Mouse (Mus musculus) limb, embryonic 14.5 days (tissue): ENCODE data around the gene Nrcam. TPM values are rescaled to one million over a fixed set of nuclear protein-coding genes. Genes with fewer than 3 reads are reported as not detected.

ENCODE experiments used
- ATAC-seq: fragments of 200-750 bp; cut with Nextera tagmentation; 2 replicates; pipeline ENCODE4 v1.8.0; 2017; ENCODE audit warnings: low read depth, moderate number of reproducible peaks, moderate TSS enrichment; ENCODE audit not compliant: low FRiP score
- DNase-seq: peaks from one replicate; pipeline ENCODE4 v3.0.0-alpha.2; 2015; ENCODE audit warnings: low spot score
- H3K27ac ChIP-seq: fragments of 300-500 bp; sonication (generic); replicated peaks from 2 replicates; pipeline ENCODE4 v1.5.1; 2014; ENCODE audit warnings: low read depth, mild to moderate bottlenecking, low read length, moderate library complexity, mixed read lengths
- H3K27me3 ChIP-seq: fragments of 300-500 bp; sonication (generic); 2 replicates; pipeline ENCODE4 v1.6.1; 2014; ENCODE audit warnings: low read length, mixed read lengths; ENCODE audit not compliant: control insufficient read depth, insufficient read depth
- H3K36me3 ChIP-seq: fragments of 300-500 bp; sonication (generic); 2 replicates; pipeline ENCODE4 v1.6.1; 2014; ENCODE audit warnings: mild to moderate bottlenecking, low read length, moderate library complexity, mixed read lengths; ENCODE audit not compliant: control insufficient read depth, insufficient read depth
- H3K4me1 ChIP-seq: fragments of 300-500 bp; sonication (generic); 2 replicates; pipeline ENCODE4 v1.6.1; 2014; ENCODE audit warnings: antibody characterized with exemption, low read length, mixed read lengths; ENCODE audit not compliant: control insufficient read depth, insufficient read depth
- H3K4me2 ChIP-seq: fragments of 300-500 bp; sonication (generic); replicated peaks from 2 replicates; pipeline ENCODE4 v1.6.1; 2014; ENCODE audit warnings: low read depth, mild to moderate bottlenecking, low read length, moderate library complexity; ENCODE audit not compliant: severe bottlenecking
- H3K4me3 ChIP-seq: fragments of 300-500 bp; sonication (generic); replicated peaks from 2 replicates; pipeline ENCODE4 v1.5.1; 2014; ENCODE audit warnings: low read length
- H3K9ac ChIP-seq: fragments of 300-500 bp; sonication (generic); 2 replicates; pipeline ENCODE4 v1.6.1; 2014; ENCODE audit warnings: mild to moderate bottlenecking, low read depth, low read length, moderate library complexity; ENCODE audit not compliant: severe bottlenecking
- H3K9me3 ChIP-seq: fragments of 300-500 bp; sonication (generic); 2 replicates; pipeline ENCODE4 v1.6.1; 2016; ENCODE audit warnings: low read length; ENCODE audit not compliant: control insufficient read depth
- POLR2A ChIP-seq: fragments of 200-500 bp; IDR thresholded peaks from 2 replicates; pipeline ENCODE4 v1.8.0; 2012; ENCODE audit warnings: inconsistent platforms, mild to moderate bottlenecking, moderate library complexity, borderline replicate concordance; ENCODE audit not compliant: insufficient read depth, insufficient read length; ENCODE audit errors: extremely low read depth
- WGBS: fragments of 180-500 bp; shearing (Covaris S2); extraction: QIAGEN DNeasy Blood & Tissue Kit; methylation state at CpG from one replicate; pipeline ENCODE4 v1.1.7; 2014; 5-methylcytosine and 5-hydroxymethylcytosine counted together
- polyA plus RNA-seq, 2 experiments: library from polyadenylated mRNA; depleted of rRNA in 1 of 2; stranded (reverse) in 1 of 2; unstranded in 1 of 2; fragments of >200 nt; fragmentation: Nextera tagmentation in 1 of 2; extraction: Ambion mirVana in 1 of 2; gene quantifications; 2 replicates each; pipeline versions ENCODE4 v1.2.1 to v1.2.3; 2012 to 2014

Gene Nrcam
- polyA plus RNA-seq, 2 experiments, result 1.6 to 4.0 TPM

DNA sequence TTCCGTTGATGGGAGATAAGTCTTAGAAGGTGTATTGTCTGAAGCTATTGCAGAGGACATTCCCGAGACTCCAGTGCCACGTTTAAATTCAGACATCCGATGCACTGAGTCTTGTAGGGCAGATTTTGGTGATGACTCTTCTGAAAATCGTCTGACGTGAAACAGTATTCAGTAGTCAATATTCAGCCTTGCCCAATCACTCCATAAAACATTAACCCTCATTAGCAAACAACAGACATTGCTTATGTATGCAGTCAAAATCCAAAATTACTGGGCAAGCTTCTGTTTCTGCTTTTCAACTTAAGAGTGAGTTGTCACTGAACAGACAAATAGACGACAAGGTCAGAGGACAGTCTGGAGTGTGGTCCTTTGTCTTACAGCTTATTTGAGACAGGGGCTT is 57.7 kb downstream of the Nrcam start:
- no peak for ATAC-seq
- Histone ChIP-seq H3K4me1 (no peaks in the 10 kb centered on the region), H3K27me3 (no peaks in the 10 kb centered on the region), H3K9me3 (no peaks in the 10 kb centered on the region), H3K4me3 (no peak overlapping the region), H3K36me3 (no peaks in the 10 kb centered on the region), H3K4me2 (no peak overlapping the region), H3K27ac (no peak overlapping the region), H3K9ac (no peak overlapping the region)
- DNase-seq, result no peak
- 64% methylated on average over 7 of the region's 7 CpGs for WGBS
- TF ChIP-seq POLR2A, result no peak

DNA sequence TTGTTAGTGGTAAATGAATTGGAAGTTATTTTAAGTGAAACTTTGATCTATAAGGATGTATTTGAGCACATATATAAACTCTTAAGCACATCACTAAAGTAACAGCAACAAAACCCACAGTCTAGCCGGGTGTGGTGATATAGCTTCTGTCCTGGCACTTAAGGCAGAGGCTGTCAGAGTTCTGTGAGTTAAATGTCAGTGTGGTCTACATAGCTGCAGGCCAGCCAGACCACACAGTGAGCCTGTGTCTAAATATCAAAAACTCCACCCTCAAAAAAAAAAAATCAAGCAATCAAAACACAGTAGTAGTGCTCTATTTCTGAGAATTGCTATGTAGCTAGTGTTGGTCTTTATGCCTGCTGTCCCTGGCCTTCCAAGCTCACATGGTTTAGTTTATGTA is 59.5 kb downstream of the Nrcam start:
- no peaks in the 10 kb centered on the region for H3K4me1 ChIP-seq
- no peak overlapping the region for H3K4me3 ChIP-seq
- 57% methylated on average over 1 of the region's 1 CpGs for WGBS
- no peak overlapping the region for H3K4me2 ChIP-seq
- DNase-seq (peak; percentile 15), ATAC-seq (no peak)
- no peak for TF ChIP-seq POLR2A
- H3K36me3 ChIP-seq, result no peaks in the 10 kb centered on the region
- H3K27ac ChIP-seq, result no peak overlapping the region
- no peaks in the 10 kb centered on the region for H3K9me3 ChIP-seq
- no peaks in the 10 kb centered on the region for H3K27me3 ChIP-seq
- H3K9ac ChIP-seq, result no peak overlapping the region

DNA sequence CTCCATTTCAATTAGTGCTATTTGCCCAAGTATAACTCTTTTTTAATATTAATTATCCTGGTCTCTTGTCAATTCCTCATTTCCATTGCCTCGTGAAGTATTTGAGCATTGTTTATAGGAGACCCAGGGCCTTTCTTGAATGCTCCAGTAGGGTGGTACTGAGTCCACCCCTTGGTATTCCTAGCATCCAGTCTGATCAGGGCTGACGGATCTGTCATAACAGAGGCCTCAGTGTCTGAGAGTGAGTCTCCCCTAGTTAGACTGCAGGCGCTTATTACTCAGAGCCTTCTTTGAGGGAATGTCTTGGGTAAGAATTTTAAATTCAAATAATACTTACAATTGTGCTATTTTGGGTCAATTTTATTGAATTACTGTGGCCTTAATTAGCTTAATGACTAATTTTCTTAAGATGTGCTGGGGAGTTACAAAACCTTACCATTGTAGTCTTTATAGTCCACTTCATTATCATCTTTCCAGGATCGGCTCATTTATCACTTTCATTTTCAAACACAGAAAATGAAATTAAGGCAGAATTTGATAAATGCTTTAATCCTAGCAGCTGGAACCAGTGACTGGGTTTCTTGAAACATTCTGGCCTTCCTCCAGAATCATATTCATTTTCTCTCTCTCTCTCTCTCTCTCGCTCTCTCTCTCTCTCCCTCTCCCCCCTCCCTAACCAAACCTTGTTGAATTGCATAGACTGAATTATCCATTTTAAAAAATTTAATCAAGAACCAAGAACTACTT is 61.9 kb downstream of the Nrcam start:
- no peak for ATAC-seq
- Histone ChIP-seq H3K36me3 (no peaks in the 10 kb centered on the region), H3K27me3 (no peaks in the 10 kb centered on the region), H3K4me2 (no peak overlapping the region), H3K9ac (no peak overlapping the region), H3K9me3 (no peaks in the 10 kb centered on the region), H3K4me3 (no peak overlapping the region), H3K27ac (no peak overlapping the region), H3K4me1 (no peaks in the 10 kb centered on the region)
- DNase-seq, result no peak
- WGBS, result 79% methylated on average over 5 of the region's 5 CpGs
- TF ChIP-seq POLR2A, result no peak

DNA sequence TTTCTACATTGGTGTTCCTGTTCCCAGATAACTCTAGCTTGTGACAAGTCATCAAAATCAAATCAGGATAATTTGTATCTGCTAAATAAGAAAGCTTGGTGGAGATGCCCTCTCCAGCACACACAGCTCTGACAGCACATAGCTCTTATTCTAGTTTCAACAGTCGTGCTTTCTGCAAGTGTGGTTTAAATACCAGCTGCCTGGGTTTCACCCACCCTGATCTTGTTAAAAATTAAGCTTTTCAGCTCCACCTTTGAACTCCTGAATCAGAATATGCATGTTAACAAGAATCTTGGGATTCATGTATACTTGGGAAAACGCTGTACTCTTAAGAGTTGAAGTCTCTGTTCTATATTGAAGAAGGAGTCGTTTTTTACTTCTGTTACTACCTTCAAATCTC is 66.2 kb downstream of the Nrcam start:
- H3K4me3 ChIP-seq, result no peak overlapping the region
- no peaks in the 10 kb centered on the region for H3K4me1 ChIP-seq
- H3K4me2 ChIP-seq, result no peak overlapping the region
- DNase-seq (no peak), ATAC-seq (no peak)
- no peak overlapping the region for H3K9ac ChIP-seq
- no peaks in the 10 kb centered on the region for H3K27me3 ChIP-seq
- no peak for TF ChIP-seq POLR2A
- H3K36me3 ChIP-seq, result no peaks in the 10 kb centered on the region
- H3K27ac ChIP-seq, result no peak overlapping the region
- H3K9me3 ChIP-seq, result no peaks in the 10 kb centered on the region
- 65% methylated on average over 3 of the region's 3 CpGs for WGBS

DNA sequence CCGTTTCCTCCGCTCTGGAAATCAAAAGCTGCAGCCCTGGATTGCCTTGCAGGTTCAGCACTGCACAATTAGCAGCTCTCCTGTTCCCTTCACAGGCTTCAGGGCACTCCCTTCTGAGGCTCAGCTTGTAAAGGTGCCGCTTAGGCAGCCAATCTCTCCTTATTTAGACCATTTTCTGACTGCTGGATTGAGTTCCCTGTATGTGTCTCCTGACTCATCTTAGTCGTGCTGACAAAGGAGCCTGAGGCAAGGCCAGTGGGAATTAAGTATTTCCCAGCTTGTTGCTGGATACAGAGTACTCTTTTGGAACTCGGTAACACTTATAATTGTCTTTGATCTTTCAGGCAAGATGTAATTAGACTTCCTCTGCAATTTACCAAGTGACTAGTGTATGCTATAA is 69.1 kb downstream of the Nrcam start:
- no peaks in the 10 kb centered on the region for H3K36me3 ChIP-seq
- H3K4me1 ChIP-seq, result no peaks in the 10 kb centered on the region
- no peak overlapping the region for H3K4me3 ChIP-seq
- no peaks in the 10 kb centered on the region for H3K27me3 ChIP-seq
- TF ChIP-seq POLR2A, result no peak
- ATAC-seq (no peak), DNase-seq (no peak)
- H3K4me2 ChIP-seq, result no peak overlapping the region
- H3K9me3 ChIP-seq, result no peaks in the 10 kb centered on the region
- 15% methylated on average over 5 of the region's 5 CpGs for WGBS
- no peak overlapping the region for H3K9ac ChIP-seq
- H3K27ac ChIP-seq, result no peak overlapping the region
